Mouse (Mus musculus) right cerebral cortex, adult 18-20 months (tissue): Measurements from ENCODE around the gene Ebp.

Source experiments
- DNase-seq: peaks from one replicate; pipeline ENCODE4 v3.0.0; 2022; ENCODE audit warnings: mixed read lengths

The Ebp gene

GRCm38 (mm10) chrX:8182871-8183540, 10.3 kb downstream of the Ebp start:
- no peak for DNase-seq

DNA sequence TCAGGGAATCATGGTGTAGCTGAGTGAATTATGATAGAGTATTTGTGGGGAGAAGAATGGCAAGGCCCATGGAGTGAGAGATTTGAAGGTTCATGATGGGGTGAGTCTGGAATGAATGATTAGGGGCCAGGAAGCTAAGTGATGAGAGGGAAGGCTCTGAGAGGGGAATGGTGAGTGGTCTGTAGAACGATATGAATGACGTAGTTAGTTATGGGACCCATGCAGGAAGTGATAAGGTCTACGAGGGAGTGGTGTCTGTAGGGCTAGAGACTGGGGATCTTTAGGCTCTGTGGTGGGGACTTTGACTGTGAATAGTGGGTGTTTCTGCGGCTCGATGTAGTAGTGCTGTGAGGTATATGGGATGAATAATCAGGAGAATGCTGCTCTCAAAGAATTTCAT, 13.7 kb downstream of the Ebp start:
- DNase-seq = no peak

- no peak for DNase-seq
Observed at GRCm38 (mm10) chrX:8178871-8179270, 14.4 kb downstream of the Ebp start.

- peak; percentile 86 for DNase-seq
Observed at GRCm38 (mm10) chrX:8175504-8176385, 17.6 kb downstream of the Ebp start, which contains the start of gene Tbc1d25. TSS of gene Tbc1d25 (minus strand) at chrX:8176181.

GRCm38 (mm10) chrX:8175169-8175503, 18.2 kb downstream of the Ebp start:
- no peak for DNase-seq

DNA sequence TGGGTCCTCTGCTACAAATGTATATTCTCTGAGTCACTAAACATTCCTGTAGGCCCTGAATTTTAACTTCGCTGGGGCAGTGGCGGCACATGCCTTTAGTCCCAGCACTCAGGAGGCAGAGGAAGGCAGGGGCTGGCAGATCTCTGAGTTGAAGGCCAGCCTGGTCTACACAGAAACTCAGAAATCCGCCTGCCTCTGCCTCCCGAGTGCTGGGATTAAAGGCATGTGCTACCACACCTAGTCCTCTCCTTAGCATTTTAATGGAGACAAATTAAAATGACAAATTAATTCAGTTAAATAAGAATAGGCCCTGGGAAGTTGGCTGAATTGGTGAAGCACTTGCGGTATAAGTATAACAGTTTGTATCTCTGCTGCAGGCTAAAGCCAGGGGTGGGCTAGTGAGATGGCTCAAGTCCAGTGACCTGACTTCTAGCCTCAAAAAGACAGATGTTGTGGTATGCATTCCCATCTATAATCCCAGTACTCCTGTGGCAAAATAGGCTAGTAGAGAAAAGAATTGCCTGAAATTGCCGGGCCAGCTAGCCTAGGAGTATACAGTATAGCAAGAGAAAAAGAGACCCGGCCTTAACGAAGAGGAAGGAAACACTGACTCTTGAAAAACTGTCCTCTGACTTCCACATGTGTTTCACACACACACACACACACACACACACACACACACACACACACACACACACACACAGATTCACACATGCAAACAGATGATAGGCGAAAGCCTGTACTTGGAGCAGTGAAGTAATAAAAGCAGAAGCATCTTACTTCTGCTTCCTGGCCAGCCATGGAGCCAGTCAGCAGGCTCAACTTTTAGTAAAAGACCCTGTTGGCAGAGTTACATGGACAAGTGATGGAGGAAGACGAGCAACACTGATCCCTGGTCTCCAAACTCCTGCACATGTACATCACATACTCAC, 25.3 kb downstream of the Ebp start:
- no peak for DNase-seq

GRCm38 (mm10) chrX:8164471-8164870, 28.8 kb downstream of the Ebp start:
- DNase-seq = no peak

- DNase-seq = peak; percentile 25
Observed at GRCm38 (mm10) chrX:8163076-8163475, 30.2 kb downstream of the Ebp start.

GRCm38 (mm10) chrX:8145153-8145991, 47.9 kb downstream of the Ebp start, which contains the start of gene Rbm3:
TSS of gene Rbm3 (minus strand) at chrX:8145880.
- peak; percentile 90 for DNase-seq

GRCm38 (mm10) chrX:8143750-8144149, 49.6 kb downstream of the Ebp start:
- DNase-seq = no peak

DNA sequence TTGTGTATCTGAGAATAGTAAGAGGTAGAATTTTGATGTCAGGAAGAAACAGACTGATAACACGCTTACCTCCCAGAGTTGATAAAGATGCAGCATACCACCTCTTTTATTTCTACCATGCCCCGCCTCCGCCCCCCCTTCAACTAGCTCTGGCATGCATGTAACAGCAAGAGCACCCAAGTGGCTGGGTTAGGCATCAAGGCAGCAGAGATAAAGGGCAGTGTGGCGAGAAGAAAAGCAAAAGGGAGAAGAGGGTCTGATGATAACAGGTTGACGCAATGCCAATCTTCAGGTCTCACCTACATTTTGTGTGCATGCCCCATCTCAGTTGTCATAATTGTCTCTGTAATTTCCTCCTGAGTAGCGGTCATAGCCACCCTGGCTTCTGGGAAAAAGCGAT, 50.4 kb downstream of the Ebp start:
- DNase-seq = no peak

- no peak for DNase-seq
Observed at GRCm38 (mm10) chrX:8141058-8141457, 52.3 kb downstream of the Ebp start.

GRCm38 (mm10) chrX:8140446-8140845, 52.9 kb downstream of the Ebp start:
- no peak for DNase-seq

DNA sequence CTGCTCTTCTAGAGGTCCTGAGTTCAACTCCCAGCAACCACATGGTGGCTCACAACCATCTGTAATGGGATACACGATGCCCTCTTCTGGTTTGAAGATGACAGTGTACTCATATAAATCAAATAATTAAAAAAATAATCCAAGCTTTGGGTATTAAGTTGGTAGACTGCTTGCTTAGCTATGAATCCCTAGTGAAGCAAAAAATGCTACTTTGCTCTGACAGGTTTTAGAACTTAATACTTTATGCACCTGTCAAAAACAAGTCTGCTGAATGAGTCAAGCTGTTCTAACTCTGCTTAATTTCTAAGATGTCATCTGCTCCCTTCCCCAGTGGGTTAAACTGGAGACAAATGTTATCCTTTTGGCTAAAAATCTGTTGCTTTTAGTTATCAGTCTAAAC, 53.8 kb downstream of the Ebp start:
- no peak for DNase-seq

- no peak for DNase-seq
Observed at GRCm38 (mm10) chrX:8135886-8136285, 57.4 kb downstream of the Ebp start.
